Mouse (Mus musculus) G1E (cell line): ENCODE measurements at regions not wholly inside any gene's neighbourhood (a gene's known extent, or its start where the extent isn't known, plus 50 kb on each side); places are given as distances from the start of the nearest gene placed in this dataset.

ENCODE experiments used
- CTCF ChIP-seq: IDR thresholded peaks from 2 replicates; pipeline ENCODE4 v1.5.1; 2012; ENCODE audit warnings: low read depth, low read length, inconsistent platforms, mixed read lengths
- POLR2AphosphoS5 ChIP-seq: IDR thresholded peaks from 2 replicates; pipeline ENCODE4 v1.6.1; 2012; ENCODE audit warnings: low read depth, low read length, inconsistent platforms; ENCODE audit not compliant: insufficient replicate concordance

- TF ChIP-seq POLR2AphosphoS5 (no peak), CTCF (no peak)
Observed at GRCm38 (mm10) chr8:78021473-78021872, 191.6 kb upstream of the Ttc29 start.
